Mouse (Mus musculus): Measurements from ENCODE around the gene Tnfrsf21. TPM values are rescaled to one million over a fixed set of nuclear protein-coding genes. Genes with fewer than 3 reads are reported as not detected.

The Tnfrsf21 gene
- total RNA-seq, 2 experiments from 2014 or later = 37.7 to 39.0 TPM

- intact Hi-C loops (cut with DNase I; ENCODE audit: low total_unique reads) = no loop called here
- no peak for DNase-seq
These were observed 7.4 kb downstream of the Tnfrsf21 start for GRCm38 (mm10) chr17:43023637-43024217.

GRCm38 (mm10) chr17:43024531-43024930, 8.2 kb downstream of the Tnfrsf21 start:
- DNase-seq = no peak
- intact Hi-C loops (cut with DNase I; ENCODE audit: low total_unique reads) = no loop called here

DNA sequence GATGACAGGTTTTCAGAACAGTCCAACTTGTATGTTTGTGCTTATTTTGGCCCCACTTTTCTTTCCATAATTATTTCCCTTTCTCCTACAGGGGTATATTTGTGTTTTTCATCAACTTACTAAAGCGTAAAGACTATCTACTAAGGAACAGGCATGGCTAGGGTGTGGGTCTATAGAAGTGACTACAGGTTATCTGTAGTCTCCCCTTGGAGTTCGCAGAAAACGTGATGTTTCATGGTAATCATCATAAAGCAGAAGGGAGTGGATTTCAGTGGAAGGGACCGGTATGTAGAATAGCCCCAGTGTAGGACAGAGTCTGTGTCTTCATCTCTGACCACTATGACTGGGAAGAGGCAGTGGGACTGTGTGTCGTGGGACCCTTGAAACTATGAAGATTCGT, 8.7 kb downstream of the Tnfrsf21 start:
- intact Hi-C loops (cut with DNase I; ENCODE audit: low total_unique reads) = no loop called here
- no peak for DNase-seq

- DNase-seq = no peak
- intact Hi-C loops (cut with DNase I; ENCODE audit: low total_unique reads) = no loop called here
These were observed 9.7 kb downstream of the Tnfrsf21 start for GRCm38 (mm10) chr17:43025819-43026593.

DNA sequence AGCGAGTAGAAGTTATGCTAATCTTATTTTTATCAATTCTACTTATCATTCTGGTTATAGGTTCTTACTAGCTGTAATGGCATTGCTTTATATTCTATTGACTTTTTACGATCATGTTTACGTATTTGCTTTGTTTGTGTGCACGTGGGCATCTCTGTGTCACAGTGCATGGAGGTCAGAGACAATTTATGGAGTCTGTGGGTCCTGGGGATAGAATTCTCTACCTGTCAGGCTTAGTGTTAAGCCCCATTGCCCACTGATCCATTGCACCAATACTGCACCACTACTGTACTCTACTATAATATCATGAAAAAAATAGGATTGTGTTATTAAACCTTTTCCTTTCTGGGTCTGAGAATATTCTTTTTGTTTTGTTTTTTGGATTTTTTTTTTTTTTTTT, 10.4 kb downstream of the Tnfrsf21 start:
- no peak for DNase-seq
- intact Hi-C loops (cut with DNase I; ENCODE audit: low total_unique reads) = no loop called here

- no peak for DNase-seq
- intact Hi-C loops (cut with DNase I; ENCODE audit: low total_unique reads) = no loop called here
These were observed 13.2 kb downstream of the Tnfrsf21 start for GRCm38 (mm10) chr17:43029546-43029945.

DNA sequence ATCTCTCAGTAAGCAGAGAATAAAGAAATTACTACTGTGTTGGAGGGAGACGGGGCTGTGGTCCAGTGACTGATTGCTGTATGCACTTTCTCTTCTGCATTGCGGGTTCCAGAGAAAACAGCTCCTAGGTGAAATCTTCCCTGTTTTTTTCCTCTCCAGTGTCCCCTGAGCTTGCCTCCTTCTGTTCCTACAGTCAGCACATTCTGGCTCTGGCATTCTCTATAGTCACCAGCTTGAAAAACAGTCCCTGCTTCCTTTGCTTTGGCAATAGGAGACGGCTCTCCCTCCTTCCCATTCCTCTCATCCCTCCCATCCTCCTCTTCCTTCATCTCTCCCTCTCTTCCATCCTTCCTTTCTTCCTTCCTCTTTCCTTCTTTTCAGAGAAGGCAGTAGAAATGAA, 13.9 kb downstream of the Tnfrsf21 start:
- intact Hi-C loops (cut with DNase I; ENCODE audit: low total_unique reads) = no loop called here
- DNase-seq = no peak

DNA sequence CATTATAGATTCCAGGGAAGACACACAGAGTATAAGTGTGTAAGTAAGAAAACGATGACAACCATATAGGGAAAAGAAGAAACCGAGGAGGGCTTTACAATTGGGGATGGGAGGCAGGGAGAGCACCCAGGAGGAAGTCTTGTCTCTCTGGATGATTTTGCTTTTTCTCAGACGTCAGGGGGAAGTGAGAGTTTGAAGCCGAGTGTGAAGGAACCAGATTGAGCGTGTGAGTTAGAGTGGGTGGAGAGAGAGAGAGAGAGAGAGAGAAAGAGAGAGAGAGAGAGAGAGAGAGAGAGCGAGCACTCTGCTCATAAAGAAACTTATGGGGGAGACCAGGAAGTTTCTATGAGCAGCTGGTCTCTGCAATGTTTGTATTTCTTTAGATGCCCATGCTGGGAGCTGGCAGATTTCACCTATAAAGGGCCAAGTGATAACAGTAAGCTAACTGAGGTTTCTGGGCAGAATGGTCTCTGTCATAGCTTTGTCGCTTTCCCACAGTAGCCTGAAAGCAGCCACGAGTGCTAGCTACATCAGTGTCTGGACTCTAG, 16.2 kb downstream of the Tnfrsf21 start:
- no peak for DNase-seq
- intact Hi-C loops (cut with DNase I; ENCODE audit: low total_unique reads) = no loop called here

- intact Hi-C loops (cut with DNase I; ENCODE audit: low total_unique reads) = no loop called here
These were observed 19.0 kb downstream of the Tnfrsf21 start for GRCm38 (mm10) chr17:43035386-43035785.

DNA sequence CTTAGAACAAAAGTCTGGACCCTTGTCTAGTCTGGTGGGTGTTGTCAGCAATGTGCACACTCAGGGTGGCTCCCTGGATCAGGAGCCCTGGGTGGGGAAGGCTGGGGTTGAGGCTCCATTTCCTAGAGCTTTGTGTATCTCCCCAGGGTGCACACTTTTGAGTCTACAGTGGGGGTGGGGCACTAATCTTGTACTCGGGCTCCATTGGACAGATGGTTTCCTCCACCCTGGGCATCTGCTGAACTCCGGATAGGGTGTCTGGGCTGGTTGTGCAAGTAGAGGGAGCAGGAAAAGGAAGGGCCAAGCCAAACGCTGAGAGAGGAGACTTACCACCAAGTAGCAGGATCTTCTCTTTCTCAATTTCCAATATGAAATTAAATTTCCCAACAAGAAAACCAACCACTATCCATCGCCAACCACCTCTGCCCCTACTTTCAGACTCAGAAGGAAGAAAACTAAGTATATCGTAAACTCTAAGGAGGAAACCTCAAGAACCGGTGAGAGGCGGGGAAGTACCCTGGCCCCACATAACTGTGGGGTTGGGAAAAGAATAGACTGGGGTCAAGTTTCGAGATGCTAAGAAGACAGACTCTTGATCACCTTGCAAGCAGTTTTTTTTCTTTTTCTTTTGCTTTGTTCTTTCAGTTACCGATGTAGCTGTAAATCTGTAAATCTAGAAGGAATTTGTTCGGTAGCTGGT, 19.9 kb downstream of the Tnfrsf21 start:
- DNase-seq = peak; percentile 18

More at GRCm38 (mm10) chr17:43035386-43035785, 19.0 kb downstream of the Tnfrsf21 start:
- no peak for DNase-seq

DNA sequence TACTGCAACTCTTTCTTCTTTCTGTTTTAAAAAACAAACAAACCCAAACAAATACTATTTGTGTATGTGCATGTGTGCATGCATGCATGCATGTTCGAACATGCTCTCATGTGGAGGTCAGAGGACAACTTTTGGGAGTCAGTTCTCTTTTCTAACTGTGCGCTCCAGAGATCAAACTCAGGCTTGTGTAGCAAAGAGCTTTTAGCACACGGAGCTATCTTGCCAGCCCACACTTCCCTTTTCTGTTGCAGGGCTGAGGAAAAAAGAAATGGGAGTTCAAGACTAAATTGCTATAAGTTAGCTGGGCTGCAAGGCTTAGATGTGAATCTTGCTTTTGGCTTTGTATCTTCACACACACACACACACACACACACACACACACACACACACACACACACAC, 24.2 kb downstream of the Tnfrsf21 start:
- intact Hi-C loops (cut with DNase I; ENCODE audit: low total_unique reads) = no loop called here
- DNase-seq = no peak

More for the DNA sequence above, 19.9 kb downstream of the Tnfrsf21 start:
- intact Hi-C loops (cut with DNase I; ENCODE audit: low total_unique reads) = no loop called here

DNA sequence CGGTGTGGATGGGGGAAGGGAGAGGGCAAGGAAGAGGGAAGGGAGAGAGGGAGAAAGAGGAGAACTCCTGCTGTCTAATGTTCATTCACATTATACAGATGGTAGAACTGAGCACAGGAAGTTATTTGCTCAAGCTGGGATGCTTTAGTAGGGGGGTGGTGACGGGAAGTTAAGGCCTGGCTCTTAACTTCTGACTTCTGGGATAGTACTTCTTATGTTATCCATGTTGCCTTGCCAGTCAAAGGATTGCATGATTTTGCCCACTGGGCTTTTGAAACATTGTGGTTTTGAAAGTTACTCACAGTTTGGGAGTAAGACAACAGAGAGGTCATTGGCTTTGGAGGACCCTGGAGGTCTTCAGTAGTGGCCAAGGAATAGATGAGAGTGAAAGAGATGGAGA, 34.3 kb downstream of the Tnfrsf21 start:
- intact Hi-C loops (cut with DNase I; ENCODE audit: low total_unique reads) = no loop called here
- DNase-seq = no peak

DNA sequence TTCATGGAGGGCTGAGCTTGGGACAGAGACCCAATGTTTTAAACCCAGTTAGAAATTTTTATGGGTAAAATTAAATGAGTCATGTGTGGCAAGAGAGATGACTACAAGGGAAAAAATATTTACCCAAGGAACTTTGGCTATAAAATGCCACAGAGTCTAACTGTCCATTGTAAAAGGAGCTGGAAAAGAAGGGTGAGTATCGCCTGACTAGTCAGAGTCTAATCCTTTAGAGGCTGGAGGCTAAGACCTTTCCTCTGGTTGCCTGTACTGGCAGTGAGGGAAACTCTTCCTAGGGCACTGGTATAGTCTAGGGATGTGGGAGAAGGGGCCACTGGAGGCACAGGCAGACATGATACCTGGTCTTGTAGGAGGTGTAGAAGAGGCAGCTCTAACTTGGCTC, 36.4 kb downstream of the Tnfrsf21 start:
- intact Hi-C loops (cut with DNase I; ENCODE audit: low total_unique reads) = no loop called here
- no peak for DNase-seq

GRCm38 (mm10) chr17:43053943-43054342, 37.6 kb downstream of the Tnfrsf21 start:
- no peak for DNase-seq
- intact Hi-C loops (cut with DNase I; ENCODE audit: low total_unique reads) = no loop called here

- no peak for DNase-seq
- intact Hi-C loops (cut with DNase I; ENCODE audit: low total_unique reads) = no loop called here
These were observed 42.1 kb downstream of the Tnfrsf21 start for GRCm38 (mm10) chr17:43058277-43059025.

GRCm38 (mm10) chr17:43064705-43065104, 48.4 kb downstream of the Tnfrsf21 start:
- no peak for DNase-seq
- intact Hi-C loops (cut with DNase I; ENCODE audit: low total_unique reads) = no loop called here

- intact Hi-C loops (cut with DNase I; ENCODE audit: low total_unique reads) = no loop called here
- no peak for DNase-seq
These were observed 52.6 kb downstream of the Tnfrsf21 start for GRCm38 (mm10) chr17:43068846-43069553.

GRCm38 (mm10) chr17:43070946-43071345, 54.6 kb downstream of the Tnfrsf21 start:
- DNase-seq = no peak
- intact Hi-C loops (cut with DNase I; ENCODE audit: low total_unique reads) = no loop called here

DNA sequence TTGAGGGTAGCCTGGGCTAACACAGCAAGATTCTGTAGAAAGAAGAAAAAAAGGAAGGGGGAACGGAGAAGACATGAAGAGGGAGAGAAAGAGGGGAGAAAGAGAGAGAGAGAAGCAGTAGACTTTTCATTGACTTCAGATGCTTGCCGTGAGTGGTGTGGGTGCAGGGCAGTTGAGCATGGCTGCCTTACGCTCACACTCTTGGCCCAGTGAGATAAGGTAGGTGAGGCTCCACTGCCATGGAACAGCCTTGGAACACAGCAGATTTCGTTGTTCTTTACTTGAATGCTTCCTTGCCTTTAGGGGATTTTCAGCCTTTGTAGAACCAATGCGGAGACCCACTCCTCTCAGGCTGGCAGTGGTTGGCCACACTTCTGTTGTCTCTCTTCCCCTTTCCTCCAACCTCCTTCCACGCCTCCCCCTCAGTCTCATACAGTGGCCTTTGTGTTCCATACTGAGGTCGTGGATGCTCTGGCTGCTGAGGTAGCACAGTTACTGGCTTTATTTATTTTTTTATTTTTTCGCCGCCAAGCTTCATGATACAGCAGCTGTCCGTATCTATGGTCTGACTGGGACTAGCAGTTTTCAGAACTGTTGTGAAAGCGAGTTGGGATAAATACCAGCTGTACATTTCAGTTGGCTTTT, 55.9 kb downstream of the Tnfrsf21 start:
- no peak for DNase-seq

More for the DNA sequence above, 55.9 kb downstream of the Tnfrsf21 start:
- intact Hi-C loops (cut with DNase I; ENCODE audit: low total_unique reads) = no loop called here
